Mouse (Mus musculus) heart, embryonic 10.5 days (tissue): ENCODE data around the gene Duxf3. TPM values are rescaled to one million over a fixed set of nuclear protein-coding genes. Genes with fewer than 3 reads are reported as not detected.

Experiments
- DNase-seq: peaks from one replicate; pipeline ENCODE4 v3.0.0-alpha.2; 2017; ENCODE audit warnings: low spot score
- H3K27ac ChIP-seq: fragments of 300-500 bp; sonication (generic); 2 replicates; pipeline ENCODE4 v1.5.1; 2016; ENCODE audit warnings: mild to moderate bottlenecking
- H3K27me3 ChIP-seq: fragments of 300-500 bp; sonication (generic); 2 replicates; pipeline ENCODE4 v1.6.1; 2016; ENCODE audit warnings: mild to moderate bottlenecking; ENCODE audit not compliant: poor library complexity, insufficient read depth, severe bottlenecking
- H3K36me3 ChIP-seq: fragments of 300-500 bp; sonication (generic); 2 replicates; pipeline ENCODE4 v1.6.1; 2016; ENCODE audit warnings: mild to moderate bottlenecking, moderate library complexity
- H3K4me1 ChIP-seq: fragments of 300-500 bp; sonication (generic); 2 replicates; pipeline ENCODE4 v1.6.1; 2016; ENCODE audit warnings: mild to moderate bottlenecking
- H3K4me3 ChIP-seq: fragments of 300-500 bp; sonication (generic); 2 replicates; pipeline ENCODE4 v1.5.1; 2016; ENCODE audit warnings: mild to moderate bottlenecking, moderate library complexity
- H3K9me3 ChIP-seq: fragments of 300-500 bp; sonication (generic); 2 replicates; pipeline ENCODE4 v1.6.1; 2016; ENCODE audit warnings: mild to moderate bottlenecking, moderate library complexity
- WGBS: fragments of 180-500 bp; shearing (Covaris S2); methylation state at CpG from one replicate; pipeline ENCODE4 v1.1.7; 2016; 5-methylcytosine and 5-hydroxymethylcytosine counted together
- polyA plus RNA-seq: library from polyadenylated mRNA; unstranded; fragments of >200 nt; fragmentation: Nextera tagmentation; extraction: Ambion mirVana; gene quantifications from 2 replicates; pipeline ENCODE4 v1.2.1, GENCODE M21; 2016

The Duxf3 gene
- polyA plus RNA-seq, 1 experiment from 2014 or later: not detected

GRCm38 (mm10) chr10:58214934-58215333, 17.5 kb downstream of the Duxf3 start:
- peaks cover 6% of the 10 kb centered on the region; the same call in 1 of the 2 replicates for H3K9me3 ChIP-seq
- no peaks in the 10 kb centered on the region for H3K27me3 ChIP-seq
- no peak overlapping the region for H3K27ac ChIP-seq
- no peak for DNase-seq
- WGBS: 71% methylated on average over 5 of the region's 5 CpGs
- no peaks in the 10 kb centered on the region for H3K36me3 ChIP-seq
- H3K4me1 ChIP-seq: no peaks in the 10 kb centered on the region
- H3K4me3 ChIP-seq: no peak overlapping the region

GRCm38 (mm10) chr10:58214497-58214896, 18.0 kb downstream of the Duxf3 start:
- Histone ChIP-seq H3K36me3 (no peaks in the 10 kb centered on the region), H3K4me3 (no peak overlapping the region), H3K9me3 (peaks cover 6% of the 10 kb centered on the region; the same call in 1 of the 2 replicates), H3K27ac (no peak overlapping the region), H3K4me1 (no peaks in the 10 kb centered on the region), H3K27me3 (no peaks in the 10 kb centered on the region)
- DNase-seq: no peak

- Histone ChIP-seq H3K4me1 (no peaks in the 10 kb centered on the region), H3K27me3 (no peaks in the 10 kb centered on the region), H3K9me3 (peaks cover 6% of the 10 kb centered on the region; the same call in 1 of the 2 replicates), H3K4me3 (no peak overlapping the region), H3K36me3 (no peaks in the 10 kb centered on the region), H3K27ac (no peak overlapping the region)
- DNase-seq: no peak
- 70% methylated on average over 7 of the region's 7 CpGs for whole genome bisulfite sequencing
These were observed 20.2 kb downstream of the Duxf3 start for GRCm38 (mm10) chr10:58212230-58212629.

- WGBS: 80% methylated on average over 2 of the region's 2 CpGs
- H3K27me3 ChIP-seq: no peaks in the 10 kb centered on the region
- no peaks in the 10 kb centered on the region for H3K36me3 ChIP-seq
- DNase-seq: no peak
- no peak overlapping the region for H3K27ac ChIP-seq
- no peaks in the 10 kb centered on the region for H3K4me1 ChIP-seq
- no peak overlapping the region for H3K4me3 ChIP-seq
- peaks cover 11% of the 10 kb centered on the region; the same call in 1 of the 2 replicates for H3K9me3 ChIP-seq
These were observed 21.3 kb downstream of the Duxf3 start for GRCm38 (mm10) chr10:58211213-58211612.

- no peak overlapping the region for H3K4me3 ChIP-seq
- no peaks in the 10 kb centered on the region for H3K36me3 ChIP-seq
- WGBS: 54% methylated on average over 1 of the region's 1 CpGs
- no peak overlapping the region for H3K27ac ChIP-seq
- peaks cover 16% of the 10 kb centered on the region; the same call in 1 of the 2 replicates for H3K9me3 ChIP-seq
- no peaks in the 10 kb centered on the region for H3K4me1 ChIP-seq
- no peak for DNase-seq
- H3K27me3 ChIP-seq: no peaks in the 10 kb centered on the region
These were observed 22.0 kb downstream of the Duxf3 start for GRCm38 (mm10) chr10:58210514-58210913.

- peaks cover 16% of the 10 kb centered on the region; the same call in 1 of the 2 replicates for H3K9me3 ChIP-seq
- H3K27ac ChIP-seq: no peak overlapping the region
- WGBS: 68% methylated on average over 2 of the region's 2 CpGs
- H3K4me1 ChIP-seq: no peaks in the 10 kb centered on the region
- H3K27me3 ChIP-seq: no peaks in the 10 kb centered on the region
- no peak overlapping the region for H3K4me3 ChIP-seq
- H3K36me3 ChIP-seq: no peaks in the 10 kb centered on the region
- no peak for DNase-seq
These were observed 22.6 kb downstream of the Duxf3 start for GRCm38 (mm10) chr10:58209710-58210467.

GRCm38 (mm10) chr10:58206639-58207404, 25.7 kb downstream of the Duxf3 start:
- Histone ChIP-seq H3K27ac (no peak overlapping the region), H3K36me3 (no peaks in the 10 kb centered on the region), H3K9me3 (peaks cover 11% of the 10 kb centered on the region; the same call in 1 of the 2 replicates), H3K4me3 (no peak overlapping the region), H3K27me3 (no peaks in the 10 kb centered on the region), H3K4me1 (no peaks in the 10 kb centered on the region)
- WGBS: 83% methylated on average over 4 of the region's 4 CpGs
- no peak for DNase-seq

GRCm38 (mm10) chr10:58205986-58206385, 26.5 kb downstream of the Duxf3 start:
- 35% methylated on average over 1 of the region's 1 CpGs for WGBS
- Histone ChIP-seq H3K4me1 (no peaks in the 10 kb centered on the region), H3K9me3 (peaks cover 11% of the 10 kb centered on the region; the same call in 1 of the 2 replicates), H3K36me3 (no peaks in the 10 kb centered on the region), H3K27me3 (no peaks in the 10 kb centered on the region), H3K27ac (no peak overlapping the region), H3K4me3 (no peak overlapping the region)
- no peak for DNase-seq

Other genes with a start within 250 kb of the Duxf3 start
- not detected in 2 replicates for gene AW822073, start 7.7 kb downstream of the Duxf3 start, polyA plus RNA-seq
- gene Gm4981, start 4.0 kb upstream of the Duxf3 start, polyA plus RNA-seq: 0.06 TPM in 1 of 2 replicates, not detected in the other
- 43.3 and 44.6 TPM in 2 replicates for gene Gcc2, start 22.8 kb upstream of the Duxf3 start, polyA plus RNA-seq
- gene Lims1, start 90.8 kb upstream of the Duxf3 start, polyA plus RNA-seq: 121 and 142 TPM in 2 replicates
- gene Ranbp2, start 214.2 kb upstream of the Duxf3 start, polyA plus RNA-seq: 20.2 and 24.2 TPM in 2 replicates